Comparison of ENCODE assay signal across 12 mouse cellular contexts in the genomic region with DNA sequence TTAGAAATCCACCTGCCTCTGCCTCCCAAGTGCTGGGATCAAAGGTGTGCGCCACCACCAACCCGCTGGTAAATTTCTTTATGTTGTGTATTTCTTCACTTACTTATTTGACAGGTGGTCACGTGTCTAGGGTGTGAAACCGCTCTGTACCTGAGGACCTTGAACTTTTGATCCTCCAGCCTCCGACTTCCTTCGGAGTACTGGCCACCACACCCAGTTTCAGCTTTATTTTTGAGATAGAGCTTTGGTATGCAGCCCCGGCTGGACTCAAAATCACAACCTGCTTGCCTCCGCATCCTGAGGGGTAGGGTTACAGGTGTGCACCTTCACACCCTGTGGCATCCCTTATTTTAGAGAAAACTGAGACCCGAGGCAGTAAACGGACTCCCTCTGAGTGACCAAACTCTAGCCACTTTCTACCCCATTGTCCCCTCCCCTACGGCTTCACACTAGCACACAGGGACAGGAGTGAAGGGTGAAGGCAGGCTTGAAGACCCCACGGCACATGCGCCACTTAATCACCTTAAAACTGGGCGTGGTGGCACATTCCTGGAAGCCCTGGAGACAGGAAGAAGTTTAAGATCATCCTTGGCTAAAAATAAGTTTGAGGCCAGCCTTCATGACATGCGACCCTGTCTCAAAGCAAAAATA. TPM values are rescaled to one million over a fixed set of nuclear protein-coding genes. Genes with fewer than 3 reads are reported as not detected.
DNase-seq lines count a peak whose midpoint lies in the region; ATAC-seq lines count a peak whose summit lies in the region.
"Had no signal": no experiment of that assay in that cellular context is flagged by ENCODE, and none has a peak within 500 bp of the region (broad histone marks: within the 10 kb centered on the region; RNA-seq: fewer than 3 reads in every experiment).

No protein-coding gene starts in this region.

- no peaks in the 10 kb centered on the region for H3K4me1 ChIP-seq in liver, embryonic 16.5 days (ENCODE audit: control insufficient read depth, low read depth, low read length)
- peaks cover 9% of the 10 kb centered on the region for H3K4me1 ChIP-seq in limb, embryonic 15.5 days
- H3K4me1 ChIP-seq: neural tube, embryonic 13.5 days had no signal

- 56% methylated on average over 15 of the region's 15 CpGs for WGBS in liver, embryonic 16.5 days (ENCODE audit: insufficient replicate concordance)
- WGBS in limb, embryonic 15.5 days, result 73% methylated on average over 15 of the region's 15 CpGs

- no peaks in the 10 kb centered on the region for H3K27me3 ChIP-seq in liver, embryonic 16.5 days (ENCODE audit: control insufficient read depth, insufficient read depth, low read depth, low read length)
- no peaks in the 10 kb centered on the region for H3K27me3 ChIP-seq in limb, embryonic 15.5 days
- H3K27me3 ChIP-seq: hindbrain, embryonic 12.5 days had no signal

- H3K9ac ChIP-seq in liver, embryonic 16.5 days (ENCODE audit: low read depth, low read length), result no peak overlapping the region
- no peak overlapping the region for H3K9ac ChIP-seq in limb, embryonic 15.5 days
- H3K9ac ChIP-seq: hindbrain, embryonic 12.5 days; neural tube, embryonic 13.5 days had no signal

- H3K36me3 ChIP-seq in liver, embryonic 16.5 days (ENCODE audit: control insufficient read depth, insufficient read depth), result no peaks in the 10 kb centered on the region
- H3K36me3 ChIP-seq in limb, embryonic 15.5 days, result no peaks in the 10 kb centered on the region
- H3K36me3 ChIP-seq: hindbrain, embryonic 12.5 days; neural tube, embryonic 13.5 days had no signal

- ATAC-seq in liver, embryonic 16.5 days (ENCODE audit: low read depth), result no peak
- ATAC-seq in limb, embryonic 15.5 days (ENCODE audit: insufficient number of reproducible peaks, low FRiP score, low TSS enrichment, low read depth), result no peak
- ATAC-seq: forebrain, embryonic 14.5 days had no signal

- no peaks in the 10 kb centered on the region for H3K9me3 ChIP-seq in liver, embryonic 16.5 days (replicated peaks; ENCODE audit: control insufficient read depth, low read length)
- H3K9me3 ChIP-seq in limb, embryonic 15.5 days, result no peaks in the 10 kb centered on the region
- H3K9me3 ChIP-seq: hindbrain, embryonic 12.5 days; neural tube, embryonic 13.5 days had no signal

- 0 out of 2 replicates have a peak overlapping the region, but pooled peaks have one; percentile 7 for H3K27ac ChIP-seq in liver, embryonic 16.5 days (ENCODE audit: low read length)
- H3K27ac ChIP-seq in limb, embryonic 15.5 days, result no peak overlapping the region
- H3K27ac ChIP-seq: hindbrain, embryonic 12.5 days; neural tube, embryonic 13.5 days had no signal

- no peak overlapping the region for H3K4me2 ChIP-seq in liver, embryonic 16.5 days (ENCODE audit: low read depth, low read length)
- H3K4me2 ChIP-seq in limb, embryonic 15.5 days, result peak overlapping the region; percentile 32; the same call in 1 of the 2 replicates
- H3K4me2 ChIP-seq: hindbrain, embryonic 12.5 days; midbrain, embryonic 11.5 days; neural tube, embryonic 13.5 days had no signal

- no peak for DNase-seq in liver
- peak; percentile 25 for DNase-seq in CD4-positive, CD25-positive, alpha-beta regulatory T cell, adult 2 months (ENCODE audit: low read depth, low spot score)
- DNase-seq in T-cell, adult 2 months (ENCODE audit: low spot score), result peak; percentile 17
- no peak for DNase-seq in ovary, postnatal 10 days (ENCODE audit: low spot score)
- no peak for DNase-seq in adrenal gland, postnatal 10 days
- DNase-seq: embryo, embryonic 11 days had no signal

- no peak overlapping the region for H3K4me3 ChIP-seq in liver, embryonic 16.5 days (ENCODE audit: low read depth, low read length)
- H3K4me3 ChIP-seq in limb, embryonic 15.5 days, result no peak overlapping the region
- H3K4me3 ChIP-seq: hindbrain, embryonic 12.5 days; neural tube, embryonic 13.5 days had no signal

RNA-seq across cellular contexts. Expression of a gene that starts 33.3 kb away (rescaled TPM):
- 5.1 and 5.7 TPM in 2 replicates for polyA plus RNA-seq in liver, embryonic 16.5 days (2015; fragmentation: Nextera tagmentation; extraction: Ambion mirVana)
- 17.2 and 18.3 TPM in 2 replicates for polyA plus RNA-seq in limb, embryonic 15.5 days (2015; fragmentation: Nextera tagmentation; extraction: Ambion mirVana)
- total RNA-seq in adrenal gland, postnatal 10 days (2021), result 10 to 100 TPM; 35.8 to 50.7 TPM

Comparison
In these comparisons a context has a peak if more than half of its experiments do, and no peak if none do; other contexts are left out.
1. DNase-seq: peak in CD4-positive, CD25-positive, alpha-beta regulatory T cell, adult 2 months (single experiment) and T-cell, adult 2 months (single experiment); none in liver (single experiment), ovary, postnatal 10 days (single experiment) and adrenal gland, postnatal 10 days (single experiment).